Mouse (Mus musculus) neutrophil, adult 5-6 weeks (primary cell): ENCODE results near the gene Tmem50a. TPM values are rescaled to one million over a fixed set of nuclear protein-coding genes. Genes with fewer than 3 reads are reported as not detected.

ENCODE experiments used
- ATAC-seq: fragments of 151-379, 151-347 bp; 2 replicates; pipeline ENCODE4 v1.8.0; 2017; ENCODE audit warnings: mild to moderate bottlenecking, moderate TSS enrichment; ENCODE audit not compliant: insufficient number of reproducible peaks, poor library complexity, low FRiP score, severe bottlenecking; ENCODE audit errors: extremely low read depth
- total RNA-seq: library from RNA; stranded (forward); fragments of 200-1000 nt; gene quantifications from 2 replicates; pipeline ENCODE4 v1.2.3, GENCODE M21; 2017

The Tmem50a gene
- 292 TPM in 2 replicates for total RNA-seq

DNA sequence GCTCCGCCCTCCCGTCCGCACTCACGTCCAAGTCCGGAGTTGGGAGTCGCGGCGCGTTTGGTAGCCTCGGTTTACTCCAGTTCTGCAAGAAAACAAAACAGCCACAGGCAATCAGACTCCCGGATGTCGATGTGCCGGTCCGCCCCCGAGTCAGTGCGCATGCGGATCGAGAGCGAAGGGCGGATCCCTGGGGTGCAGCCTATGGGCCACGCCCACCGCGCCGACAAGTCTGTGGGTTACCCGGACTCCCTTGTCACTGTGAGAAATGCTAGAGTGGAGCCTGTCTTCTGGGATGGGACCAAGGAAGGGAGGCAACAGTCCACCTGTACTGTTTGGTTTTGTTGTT, at the start of gene Tmem50a:
Gene Tmem50a (minus strand): TSS at position 161 of the 346 bp plus-strand sequence.
- ATAC-seq, result peak; percentile 87

- peak; percentile 51; the same call in 1 of the 2 replicates for ATAC-seq
Observed at GRCm38 (mm10) chr4:134963021-134963776, 48.4 kb upstream of the Tmem50a start.

- peak; percentile 49; the same call in 1 of the 2 replicates for ATAC-seq
Observed at GRCm38 (mm10) chr4:134956328-134956727, 41.5 kb upstream of the Tmem50a start.

GRCm38 (mm10) chr4:134955845-134956244, 41.0 kb upstream of the Tmem50a start:
- no peak for ATAC-seq

- ATAC-seq, result no peak
Observed at GRCm38 (mm10) chr4:134955196-134955595, 40.4 kb upstream of the Tmem50a start.

DNA sequence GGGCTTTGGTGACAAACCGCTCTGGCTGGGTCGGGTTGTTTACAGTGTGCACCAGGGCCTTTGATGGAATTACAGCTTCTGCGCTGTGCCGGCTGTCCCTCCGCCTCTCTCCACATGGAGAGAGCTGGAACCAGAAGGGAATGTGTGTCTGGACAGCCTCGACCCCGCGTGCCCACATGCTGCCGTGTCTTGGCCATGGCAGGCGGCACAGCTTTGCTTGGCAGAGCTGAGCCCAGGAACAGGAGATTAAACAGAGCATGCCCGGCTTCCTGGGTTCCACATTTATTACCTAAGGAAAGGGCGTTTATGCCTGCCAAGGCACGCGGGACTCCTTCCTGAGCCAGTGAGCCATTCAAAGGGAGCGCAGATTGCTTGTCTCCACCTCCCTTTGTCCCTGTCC, 39.6 kb upstream of the Tmem50a start:
- no peak for ATAC-seq

DNA sequence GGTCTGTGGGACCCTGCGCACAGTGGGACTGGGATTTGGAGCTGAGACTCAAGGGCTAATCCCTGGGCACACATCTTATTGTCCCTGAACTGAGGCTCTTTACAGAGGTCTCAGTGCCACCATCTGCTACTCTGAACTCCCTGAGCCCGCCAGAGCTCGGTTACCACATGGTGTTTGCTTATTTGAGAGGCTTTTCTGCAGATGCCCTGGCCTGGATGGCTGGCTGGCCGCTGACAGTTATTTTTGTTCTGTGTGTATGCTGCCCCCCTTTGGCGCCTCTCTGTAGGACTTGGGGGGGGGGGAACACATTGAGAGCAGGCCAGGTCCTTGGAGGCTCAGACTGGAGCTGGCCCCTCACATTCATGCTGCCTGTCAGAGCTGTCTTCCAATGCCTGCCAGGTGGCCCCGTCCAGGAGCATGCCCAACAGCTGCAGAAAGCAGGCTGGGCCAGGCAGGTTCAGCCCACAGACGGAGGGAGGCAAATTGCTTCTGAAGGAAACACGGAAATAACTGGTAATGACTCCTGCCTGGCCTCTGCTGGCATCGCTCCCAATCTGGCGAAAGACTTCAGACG, 35.8 kb upstream of the Tmem50a start:
- ATAC-seq, result peak; percentile 40

- ATAC-seq, result peak; percentile 74
Observed at GRCm38 (mm10) chr4:134946024-134946744, 31.4 kb upstream of the Tmem50a start.

GRCm38 (mm10) chr4:134943758-134944538, 29.1 kb upstream of the Tmem50a start:
- ATAC-seq, result no peak

DNA sequence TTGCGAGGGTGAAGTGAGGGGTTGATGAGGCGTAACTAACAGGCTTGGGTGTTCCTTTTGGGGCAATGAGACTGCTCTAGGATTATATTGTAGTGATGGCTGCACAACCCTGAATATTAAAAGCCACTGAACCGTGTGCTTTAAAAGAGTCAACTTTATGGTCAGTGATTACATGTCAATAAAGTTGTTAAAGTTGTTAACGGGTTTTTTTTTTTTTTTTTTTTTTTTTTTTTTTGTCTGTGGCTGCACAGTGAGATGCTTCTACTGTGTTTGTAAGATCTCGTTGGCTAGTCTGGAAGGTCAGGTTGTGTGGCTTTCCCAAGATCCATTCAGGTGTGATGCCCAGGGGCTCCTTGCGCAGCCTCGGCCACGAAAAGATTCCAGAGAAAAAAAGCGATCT, 25.1 kb upstream of the Tmem50a start:
- ATAC-seq, result no peak

DNA sequence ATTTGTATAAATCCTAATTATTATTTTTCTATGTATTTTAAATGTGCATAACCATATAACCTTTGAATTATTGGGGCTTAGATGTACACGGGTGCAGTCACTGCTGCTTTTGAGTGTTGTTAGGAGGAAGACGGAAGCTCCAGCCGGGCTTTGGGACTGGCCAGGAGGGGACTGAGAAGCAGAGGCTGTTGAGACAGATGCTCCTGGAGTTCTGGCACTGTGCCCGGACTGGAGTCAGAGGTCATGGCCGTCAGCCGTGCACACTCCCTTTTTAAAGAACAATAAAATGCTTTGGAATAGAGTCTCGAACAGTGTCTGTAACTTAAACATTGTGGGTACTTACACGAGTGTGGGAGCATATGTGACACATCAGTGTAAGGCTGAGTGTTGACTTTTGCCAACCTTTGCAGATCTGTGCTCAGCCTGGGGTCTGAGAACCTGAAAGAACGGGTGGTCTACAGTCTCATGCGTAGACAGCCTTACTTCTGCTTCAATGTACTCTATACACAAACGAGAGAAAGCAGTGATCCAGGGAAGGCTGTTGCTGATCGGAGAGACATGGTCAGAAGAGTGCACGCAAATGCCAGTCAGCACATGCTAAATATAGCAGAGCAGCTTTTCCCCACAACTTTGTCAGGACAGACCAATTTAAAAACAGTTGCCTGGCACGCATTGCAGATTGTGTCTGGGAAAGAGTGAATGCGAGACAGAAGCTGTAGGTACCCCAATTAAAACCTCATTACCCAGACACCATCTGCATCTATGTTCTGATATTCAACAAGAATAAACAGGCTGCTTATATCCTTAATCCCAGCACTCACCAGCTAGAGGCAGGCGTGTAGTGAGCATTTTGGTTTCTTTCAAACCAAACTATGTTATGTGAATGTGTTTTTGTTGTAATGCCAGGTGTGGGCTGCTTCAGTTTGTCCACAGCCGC, 22.7 kb upstream of the Tmem50a start:
- ATAC-seq, result no peak

DNA sequence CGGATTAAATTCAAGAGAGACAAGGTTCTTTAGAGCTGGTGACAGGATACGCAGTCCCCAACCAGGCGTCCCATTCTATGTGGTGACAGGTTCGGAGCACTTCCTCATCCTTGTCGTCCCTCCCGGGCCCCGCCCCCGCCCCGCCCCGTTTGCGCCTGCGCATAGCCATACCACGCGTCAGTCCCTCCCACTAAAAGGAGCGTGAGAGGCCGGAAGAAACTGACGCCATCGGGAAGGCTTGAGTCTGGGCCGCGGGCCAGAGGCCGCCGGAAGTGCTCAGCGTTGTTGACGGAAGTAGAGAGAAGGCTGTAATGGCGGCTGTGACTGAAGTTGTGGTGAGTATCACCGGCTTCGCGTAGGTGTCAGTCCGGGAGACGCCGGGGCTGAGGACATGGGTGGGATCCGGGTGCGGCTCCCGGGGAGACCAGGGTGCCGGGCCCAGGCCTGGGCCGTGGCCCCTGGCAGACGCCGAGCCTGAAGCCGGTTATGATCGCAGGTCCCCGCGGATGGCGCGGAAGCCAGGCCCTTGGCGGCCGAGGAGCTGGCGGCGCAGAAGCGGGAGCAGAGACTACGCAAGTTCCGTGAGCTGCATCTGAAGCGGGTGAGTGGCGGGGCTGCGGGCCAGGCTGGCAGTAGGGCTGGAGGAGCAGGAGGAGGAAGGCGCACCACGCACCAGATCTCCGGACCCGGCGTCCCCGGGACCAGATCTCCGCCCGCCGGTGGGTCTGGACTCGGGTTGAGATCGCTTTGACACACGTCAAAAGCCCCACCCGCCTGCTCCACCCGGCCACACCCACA, 16.1 kb upstream of the Tmem50a start, which contains the start of gene Syf2:
Gene Syf2 (plus strand): TSS at position 215 of the 798 bp plus-strand sequence.
- peak; percentile 87 for ATAC-seq

GRCm38 (mm10) chr4:134930190-134930589, 15.4 kb upstream of the Tmem50a start:
- no peak for ATAC-seq

DNA sequence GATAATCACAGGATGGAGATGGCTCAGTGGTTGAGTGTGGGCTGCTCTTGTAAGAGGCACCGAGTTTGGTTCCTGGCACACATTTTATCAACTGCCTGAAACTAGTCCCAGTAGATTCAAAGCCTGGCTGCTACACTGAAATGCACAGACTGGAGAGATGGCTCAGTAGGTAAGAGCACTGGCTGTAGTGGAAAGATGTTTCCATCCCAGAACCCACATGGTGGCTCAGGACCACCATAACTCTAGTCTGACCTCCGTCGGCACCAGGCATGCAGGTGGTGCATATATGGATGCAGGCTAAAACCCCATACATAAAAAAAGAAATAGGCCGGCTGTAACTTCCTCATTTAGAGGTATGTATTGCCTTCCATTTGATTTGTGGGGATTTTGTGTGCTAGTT, 14.7 kb upstream of the Tmem50a start:
- 0 out of 2 replicates have a peak, but pooled peaks have one; percentile 5 for ATAC-seq

- ATAC-seq, result no peak
Observed at GRCm38 (mm10) chr4:134928464-134928836, 13.6 kb upstream of the Tmem50a start.

DNA sequence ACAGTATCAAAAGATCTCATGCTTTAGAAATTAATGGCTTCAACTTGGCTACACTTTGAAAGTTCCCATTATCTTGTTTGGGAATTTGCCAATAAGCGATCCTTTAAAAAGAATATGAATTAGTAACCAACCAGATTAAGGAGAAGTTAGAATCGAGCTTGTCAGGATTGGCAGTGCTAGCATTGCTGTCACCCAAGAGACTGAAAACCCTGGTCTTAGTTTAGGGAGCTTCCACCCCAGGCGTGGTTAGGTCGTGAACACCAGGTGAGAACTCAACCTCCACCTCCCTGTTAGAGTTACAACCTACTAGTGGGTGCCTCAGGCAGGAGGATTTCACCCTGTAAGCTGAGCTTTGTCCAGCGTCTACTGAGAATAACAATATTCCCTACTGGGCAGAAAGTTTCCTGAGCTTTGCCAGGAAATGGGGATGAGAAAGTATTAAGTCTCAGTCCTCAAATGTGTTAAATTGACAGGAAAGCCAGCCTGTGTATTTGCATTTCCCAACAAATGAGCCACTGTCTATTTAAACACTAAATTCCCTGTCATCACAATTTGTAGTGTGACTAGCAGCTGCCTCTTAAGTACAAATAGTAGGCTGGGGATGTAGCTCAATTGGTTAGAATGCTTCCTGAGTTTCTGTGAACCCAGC, 13.1 kb upstream of the Tmem50a start:
- no peak for ATAC-seq

DNA sequence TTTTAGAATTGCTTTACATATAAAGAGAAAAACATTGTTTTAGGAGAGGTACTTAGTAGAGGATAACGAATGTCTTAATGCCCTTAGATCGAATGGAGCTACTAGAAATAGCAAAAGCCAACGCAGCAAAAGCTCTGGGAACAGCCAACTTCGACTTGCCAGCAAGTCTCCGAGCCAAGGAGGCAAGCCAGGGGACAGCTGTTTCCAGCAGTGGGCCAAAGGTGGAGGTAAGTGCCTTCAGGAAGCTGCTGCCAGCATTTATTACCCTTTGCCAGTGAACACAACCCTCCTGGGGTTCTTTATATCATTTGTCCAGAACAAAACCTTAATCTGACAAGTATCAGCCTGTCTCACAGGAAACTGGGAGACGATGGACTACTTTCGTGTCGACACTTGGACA, 10.4 kb upstream of the Tmem50a start:
- no peak for ATAC-seq
